Mouse (Mus musculus) thymus, postnatal 4 days (tissue): ENCODE data around the gene Sbno1.

Source experiments
- DNase-seq: peaks from one replicate; pipeline ENCODE4 v3.0.0; 2021

Gene Sbno1

DNA sequence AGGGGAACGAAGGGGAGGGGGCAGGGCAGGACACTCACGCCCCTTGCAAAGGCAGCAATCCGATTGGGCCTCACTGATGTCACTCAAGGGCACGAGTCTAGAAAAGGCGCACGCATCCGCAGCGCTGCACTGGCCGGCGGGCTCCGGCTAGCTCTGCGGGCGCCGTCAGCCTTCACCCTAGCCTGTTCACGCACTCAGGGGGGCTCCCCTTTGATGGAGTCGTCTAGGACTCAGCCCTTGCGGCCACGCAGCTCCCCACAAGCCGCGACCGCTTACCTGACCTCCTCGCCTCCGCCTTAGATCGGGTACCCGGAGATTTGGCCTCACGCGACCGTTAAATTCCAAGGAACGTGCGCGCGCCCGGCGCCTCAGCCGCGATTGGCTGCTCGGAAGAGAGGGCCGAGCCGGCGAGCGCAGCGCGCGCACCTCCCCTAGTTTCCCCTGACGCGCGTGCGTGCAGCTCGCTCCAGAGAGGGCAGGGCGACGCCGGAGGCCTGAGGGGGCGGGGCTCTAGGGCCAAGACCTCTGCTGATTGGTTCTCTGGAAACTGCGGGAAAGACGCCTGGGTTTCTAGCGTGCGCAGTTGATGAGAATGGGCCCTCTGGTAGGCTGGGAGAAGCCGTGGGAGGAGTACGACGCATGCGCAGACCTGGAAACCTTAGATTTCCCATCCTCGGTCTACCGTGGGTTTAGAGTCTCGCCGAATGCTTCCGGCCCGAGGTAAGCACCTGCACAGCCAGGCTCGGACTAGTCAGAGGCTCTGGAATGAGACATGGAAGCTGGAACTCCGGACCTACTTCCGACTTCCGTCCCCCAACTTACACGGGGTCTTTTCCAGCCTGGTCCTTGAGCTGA lies 98.1 kb downstream of the Sbno1 start, which contains the start of the genes Mphosph9 and 2810006K23Rik:
TSS of gene Mphosph9 (minus strand) at position 463 of the 855 bp plus-strand sequence.
TSS of gene 2810006K23Rik (plus strand) at position 580 of the 855 bp plus-strand sequence.
- DNase-seq, result peak; percentile 99

DNA sequence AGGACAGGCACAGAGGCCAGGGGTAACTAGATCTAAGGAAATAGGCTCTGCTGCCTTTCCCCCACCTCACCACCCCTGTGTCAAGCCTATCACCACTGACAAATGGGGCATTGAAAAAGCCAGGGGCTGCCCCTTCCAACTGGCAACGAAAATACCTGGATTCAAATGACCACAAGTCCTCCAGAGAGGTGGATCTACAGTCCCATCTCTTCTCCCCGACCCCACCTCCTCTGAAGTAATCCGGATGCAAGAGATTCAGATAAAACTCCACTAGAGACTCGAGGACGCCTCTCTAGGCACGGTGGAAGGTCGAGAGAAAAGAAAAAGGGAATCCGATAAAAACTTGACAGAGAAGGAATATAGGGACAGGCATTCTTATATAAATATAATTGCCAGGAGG lies 99.0 kb downstream of the Sbno1 start:
- DNase-seq, result peak; percentile 24
